ENCODE assay signal across 8 mouse cellular contexts in the genomic region with DNA sequence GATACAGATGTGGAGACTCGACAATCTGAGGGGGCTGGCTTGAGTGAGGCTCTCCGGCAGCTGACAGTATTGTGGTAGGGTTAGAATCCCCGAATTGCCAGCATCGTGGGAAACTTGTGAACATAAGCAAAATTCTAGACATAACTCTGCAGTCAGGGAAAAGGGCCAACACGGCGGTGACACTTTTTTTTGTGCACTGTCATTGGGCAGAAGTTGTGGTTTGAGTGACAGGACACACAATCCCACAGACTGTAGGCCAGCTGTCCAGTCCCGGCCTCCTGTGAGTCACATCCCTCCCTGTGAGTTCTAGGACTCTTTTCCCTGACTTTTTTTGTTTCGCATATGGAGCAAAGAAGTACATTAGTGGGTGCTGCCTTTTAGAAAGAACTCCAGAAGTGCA. TPM values are rescaled to one million over a fixed set of nuclear protein-coding genes. Genes with fewer than 3 reads are reported as not detected.
DNase-seq lines count a peak whose midpoint lies in the region; ATAC-seq and TF ChIP-seq lines count a peak whose summit lies in the region.

No protein-coding gene starts in this region.

- WGBS in heart, embryonic 13.5 days: 83% methylated on average over 8 of the region's 8 CpGs
- 87% methylated on average over 8 of the region's 8 CpGs for WGBS in forebrain, embryonic 14.5 days
- 33% methylated on average over 8 of the region's 8 CpGs for WGBS in macrophage (ENCODE audit: missing documents)

- H3K4me1 ChIP-seq in heart, embryonic 13.5 days: peaks cover 23% of the 10 kb centered on the region
- peaks cover 6 to 53% of the 10 kb centered on the region in 2 experiments for H3K4me1 ChIP-seq in CH12.LX (ENCODE audit: control insufficient read depth in 1 of 2, insufficient read depth in 2 of 2)
- peaks cover 10% of the 10 kb centered on the region; the same call in 1 of the 2 replicates for H3K4me1 ChIP-seq in forebrain, embryonic 14.5 days (ENCODE audit: control insufficient read depth, insufficient read depth, low read length)

- no peak overlapping the region for H3K27ac ChIP-seq in heart, embryonic 13.5 days (replicated peaks)
- H3K27ac ChIP-seq in CH12.LX (ENCODE audit: insufficient read depth, low read depth) (no peak overlapping the region), macrophage (no peak overlapping the region)
- no peak overlapping the region for H3K27ac ChIP-seq in forebrain, embryonic 14.5 days (ENCODE audit: low read depth, low read length)

- no peak for TF ChIP-seq EP300 in CH12.LX (IDR thresholded peaks at IDR 0.05; ENCODE audit: low read length)

- H3K9me3 ChIP-seq in heart, embryonic 13.5 days: no peaks in the 10 kb centered on the region
- no peaks in the 10 kb centered on the region for H3K9me3 ChIP-seq in CH12.LX (replicated peaks; ENCODE audit: low read length)
- H3K9me3 ChIP-seq in forebrain, embryonic 14.5 days (replicated peaks; ENCODE audit: control insufficient read depth, low read length): no peaks in the 10 kb centered on the region

- no peak for ATAC-seq in heart, embryonic 13.5 days (ENCODE audit: extremely low read depth, insufficient number of reproducible peaks, low FRiP score, low TSS enrichment)
- no peak for ATAC-seq in forebrain, embryonic 14.5 days

- no peak for TF ChIP-seq POLR2A in CH12.LX (IDR thresholded peaks at IDR 0.05; ENCODE audit: low read depth, low read length)

- TF ChIP-seq RAD21 in CH12.LX (IDR thresholded peaks at IDR 0.05; ENCODE audit: low read depth, low read length): no peak

- dilution Hi-C loops in CH12.LX (cut with MboI; ENCODE audit: extremely low pct_ligation_motif_present, extremely low pct_unique_long_range_greater_than_20kb, low sequenced_read_pairs): no loop called here

- TF ChIP-seq CTCF in CH12.LX (conservative IDR thresholded peaks at IDR 0.05 in 1 of 2, IDR thresholded peaks at IDR 0.05 in 1 of 2; ENCODE audit: low read depth in 2 of 2, low read length in 2 of 2): no peak

- H3K79me2 ChIP-seq in CH12.LX (replicated peaks; ENCODE audit: control insufficient read depth, extremely low read depth, insufficient read depth, poor library complexity, severe bottlenecking) (no peaks in the 10 kb centered on the region), macrophage (ENCODE audit: inconsistent target) (no peaks in the 10 kb centered on the region)

- H3K36me3 ChIP-seq in heart, embryonic 13.5 days: peaks cover 21% of the 10 kb centered on the region
- H3K36me3 ChIP-seq in CH12.LX (replicated peaks in 1 of 2; ENCODE audit: control insufficient read depth in 1 of 2, insufficient read depth in 1 of 2, low read length in 1 of 2) (peaks cover 4 to 39% of the 10 kb centered on the region in 2 experiments), macrophage (ENCODE audit: inconsistent target) (no peaks in the 10 kb centered on the region)
- peaks cover 14% of the 10 kb centered on the region for H3K36me3 ChIP-seq in forebrain, embryonic 14.5 days (ENCODE audit: control insufficient read depth, insufficient read depth, low read length)

- H3K4me3 ChIP-seq in heart, embryonic 13.5 days: peak overlapping the region; percentile 71
- H3K4me3 ChIP-seq in CH12.LX (replicated peaks in 1 of 3; ENCODE audit: low read depth in 2 of 3, low read length in 2 of 3, poor library complexity in 1 of 3) (peak overlapping the region in 1 of 3 experiments; percentile 80), macrophage (ENCODE audit: inconsistent target) (0 out of 2 replicates have a peak overlapping the region, but pooled peaks have one; percentile 50)
- H3K4me3 ChIP-seq in forebrain, embryonic 14.5 days (ENCODE audit: low read depth, low read length): no peak overlapping the region

- H3K4me2 ChIP-seq in heart, embryonic 13.5 days: peak overlapping the region; percentile 96
- H3K4me2 ChIP-seq in CH12.LX (ENCODE audit: insufficient read depth, low read depth, poor library complexity, severe bottlenecking): peak overlapping the region; percentile 84; the same call in 1 of the 2 replicates
- peak overlapping the region; percentile 91 for H3K4me2 ChIP-seq in forebrain, embryonic 14.5 days (ENCODE audit: low read length)

- in situ Hi-C loops in CH12.LX (cut with MboI; ENCODE audit: low pct_ligation_motif_present, low pct_unique_long_range_greater_than_20kb, low sequenced_read_pairs): no loop called here

- peaks cover 22% of the 10 kb centered on the region for H3K27me3 ChIP-seq in heart, embryonic 13.5 days (replicated peaks)
- H3K27me3 ChIP-seq in CH12.LX (replicated peaks): no peaks in the 10 kb centered on the region
- no peaks in the 10 kb centered on the region for H3K27me3 ChIP-seq in forebrain, embryonic 14.5 days (replicated peaks; ENCODE audit: control insufficient read depth, insufficient read depth, low read length)

- no peak for DNase-seq in heart, adult 8-10 months (ENCODE audit: low spot score)
- DNase-seq in CH12.LX (ENCODE audit: extremely low read depth): no peak
- DNase-seq in forebrain, embryonic 14.5 days (ENCODE audit: low spot score): no peak
- no peak for DNase-seq in thymus, postnatal 36 days
- DNase-seq in retina, embryonic 14.5 days (ENCODE audit: low spot score): no peak
- DNase-seq in kidney, postnatal 4 days: no peak

- H3K9ac ChIP-seq in heart, embryonic 13.5 days: peak overlapping the region; percentile 90; the same call in 1 of the 2 replicates
- H3K9ac ChIP-seq in CH12.LX (ENCODE audit: insufficient read depth, low read depth): no peak overlapping the region
- H3K9ac ChIP-seq in forebrain, embryonic 14.5 days (ENCODE audit: low read length): peak overlapping the region; percentile 84; the same call in 1 of the 2 replicates

TF ChIP-seq in CH12.LX, 34 proteins besides CTCF, POLR2A, EP300 and RAD21:
- TF ChIP-seq JUN (IDR thresholded peaks at IDR 0.05; ENCODE audit: insufficient read depth, low read depth, low read length): no peak
- no peak for TF ChIP-seq ELF1 (IDR thresholded peaks at IDR 0.05; ENCODE audit: low read depth, low read length)
- no peak for TF ChIP-seq JUND (conservative IDR thresholded peaks at IDR 0.05; ENCODE audit: low read depth, low read length)
- TF ChIP-seq TBP (conservative IDR thresholded peaks at IDR 0.05; ENCODE audit: low read depth, low read length): no peak
- TF ChIP-seq SMC3 (IDR thresholded peaks at IDR 0.05; ENCODE audit: low read depth, low read length): no peak
- no peak for TF ChIP-seq NELFE (IDR thresholded peaks at IDR 0.05; ENCODE audit: low read depth, low read length)
- no peak for TF ChIP-seq ETS1 (conservative IDR thresholded peaks at IDR 0.05; ENCODE audit: low read depth, low read length)
- TF ChIP-seq ZKSCAN1 (IDR thresholded peaks at IDR 0.05; ENCODE audit: borderline replicate concordance, low read depth, low read length): no peak
- no peak for TF ChIP-seq IRF4 (IDR thresholded peaks at IDR 0.05; ENCODE audit: low read depth, low read length)
- TF ChIP-seq ZC3H11A (IDR thresholded peaks at IDR 0.05; ENCODE audit: low read depth, low read length): no peak
- TF ChIP-seq USF2 (conservative IDR thresholded peaks at IDR 0.05; ENCODE audit: low read depth, low read length): no peak
- TF ChIP-seq USF1 (IDR thresholded peaks at IDR 0.05; ENCODE audit: low read depth, low read length): no peak
- TF ChIP-seq MAFK (IDR thresholded peaks at IDR 0.05; ENCODE audit: insufficient replicate concordance, low read length): no peak

RNA-seq across cellular contexts. Expression of gene Kctd7, which starts 1.3 kb away (rescaled TPM):
- polyA plus RNA-seq in heart, embryonic 13.5 days (2015; fragmentation: Nextera tagmentation; extraction: Ambion mirVana): 4.0 and 4.6 TPM in 2 replicates
- 1 to 10 TPM; 2.1 to 3.6 (median 3.1) TPM for total RNA-seq in heart, adult 8-10 months (2022)
- total RNA-seq in CH12.LX (2012; rRNA removed) (3.7 and 4.3 TPM in 2 replicates), CH12.LX (2014; rRNA removed) (2.8 and 3.3 TPM in 2 replicates)
- polyA plus RNA-seq in CH12.LX (2012; ENCODE audit: insufficient read length, low read depth) (2.6 and 2.8 TPM in 2 replicates), macrophage (2018) (1.4 to 5.4 TPM (median 3.3 TPM) in 3 replicates)
- 10.9 and 12.4 TPM in 2 replicates for polyA plus RNA-seq in forebrain, embryonic 14.5 days (2014; fragmentation: Nextera tagmentation; extraction: Ambion mirVana)
- 1 to 10 TPM in 15 of 26 experiments, under 1 TPM in 11; 0.45 to 3.2 (median 1.2) TPM for total RNA-seq in macrophage (2018; cell fraction: chromatin; rRNA removed)
- total RNA-seq in macrophage (2018; cell fraction: cytosol; rRNA removed): 1 to 10 TPM in 24 of 26 experiments, under 1 TPM in 2; 0.62 to 4.2 (median 2.2) TPM
- total RNA-seq in macrophage (2018; cell fraction: nucleus; rRNA removed): 1 to 10 TPM in 19 of 26 experiments, under 1 TPM in 7; 0.58 to 7.0 (median 1.5) TPM

RNA-seq across cellular contexts. Expression of gene Rabgef1, which starts 25.6 kb away (rescaled TPM):
- polyA plus RNA-seq in heart, embryonic 13.5 days (2015; fragmentation: Nextera tagmentation; extraction: Ambion mirVana): 18.3 and 19.9 TPM in 2 replicates
- 10 to 100 TPM; 20.6 to 24.3 (median 22.0) TPM for total RNA-seq in heart, adult 8-10 months (2022)
- total RNA-seq in CH12.LX (2012; rRNA removed) (26.4 and 26.7 TPM in 2 replicates), CH12.LX (2014; rRNA removed) (19.3 and 20.1 TPM in 2 replicates)
- polyA plus RNA-seq in CH12.LX (2012; ENCODE audit: insufficient read length, low read depth) (31.6 and 34.4 TPM in 2 replicates), macrophage (2018) (25.9 to 31.2 TPM (median 30.9 TPM) in 3 replicates)
- 30.0 and 38.7 TPM in 2 replicates for polyA plus RNA-seq in forebrain, embryonic 14.5 days (2014; fragmentation: Nextera tagmentation; extraction: Ambion mirVana)
- 100 to 1,000 TPM in 18 of 26 experiments, 10 to 100 TPM in 8; 50.9 to 597 (median 223) TPM for total RNA-seq in macrophage (2018; cell fraction: chromatin; rRNA removed)
- total RNA-seq in macrophage (2018; cell fraction: cytosol; rRNA removed): 100 to 1,000 TPM in 4 of 26 experiments, 10 to 100 TPM in 22; 24.4 to 186 (median 39.5) TPM
- total RNA-seq in macrophage (2018; cell fraction: nucleus; rRNA removed): 100 to 1,000 TPM in 15 of 26 experiments, 10 to 100 TPM in 11; 40.9 to 381 (median 133) TPM
